Mouse (Mus musculus) spleen, adult 2 months (tissue): ENCODE data around the gene Lpar3. TPM values are rescaled to one million over a fixed set of nuclear protein-coding genes. Genes with fewer than 3 reads are reported as not detected.

ENCODE experiments used
- DNase-seq, 2 experiments: peaks; one replicate each; pipeline versions ENCODE4 v3.0.0 to v3.0.0-alpha.2; 2012 to 2021; ENCODE audit warnings: low spot score in 2 of 2, low read depth in 1 of 2
- H3K27ac ChIP-seq: fragments of 200-500 bp; 2 replicates; pipeline ENCODE4 v1.5.1; 2012; ENCODE audit warnings: low read length, inconsistent platforms; ENCODE audit not compliant: insufficient read depth
- H3K27me3 ChIP-seq: fragments of 200-500 bp; 2 replicates; pipeline ENCODE4 v1.6.1; 2012; ENCODE audit warnings: mild to moderate bottlenecking, moderate library complexity, low read length, inconsistent platforms; ENCODE audit not compliant: control insufficient read depth, insufficient read depth
- H3K36me3 ChIP-seq: fragments of 200-500 bp; 2 replicates; pipeline ENCODE4 v1.6.1; 2012; ENCODE audit warnings: mild to moderate bottlenecking, low read length, inconsistent platforms; ENCODE audit not compliant: control insufficient read depth, insufficient read depth
- H3K4me1 ChIP-seq: fragments of 200-500 bp; 2 replicates; pipeline ENCODE4 v1.6.1; 2011; ENCODE audit warnings: inconsistent platforms; ENCODE audit not compliant: control insufficient read depth, insufficient read depth, insufficient read length
- H3K4me3 ChIP-seq: fragments of 200-500 bp; 2 replicates; pipeline ENCODE4 v1.5.1; 2011; ENCODE audit warnings: mild to moderate bottlenecking, inconsistent platforms; ENCODE audit not compliant: insufficient read depth, insufficient read length; ENCODE audit errors: extremely low read depth
- CTCF ChIP-seq: fragments of 200-500 bp; IDR thresholded peaks from 2 replicates; pipeline ENCODE4 v1.5.1; 2011; ENCODE audit warnings: mild to moderate bottlenecking, inconsistent platforms; ENCODE audit not compliant: insufficient read depth, insufficient read length, insufficient replicate concordance; ENCODE audit errors: extremely low read depth
- POLR2A ChIP-seq: fragments of 200-500 bp; IDR thresholded peaks from 2 replicates; pipeline ENCODE4 v1.6.1; 2011; ENCODE audit warnings: low read depth, low read length, inconsistent platforms
- WGBS: fragments of 180-500 bp; shearing (Covaris S2); methylation state at CpG from one replicate; pipeline ENCODE4 v1.1.7; 2018; 5-methylcytosine and 5-hydroxymethylcytosine counted together
- polyA plus RNA-seq: library from polyadenylated mRNA; depleted of rRNA; stranded (reverse); fragments of >200 nt; gene quantifications from 2 replicates; pipeline ENCODE4 v1.2.3, GENCODE M21; 2012

Lpar3 gene
- polyA plus RNA-seq, 1 experiment: 0.57 TPM

- no peak for TF ChIP-seq POLR2A
- no peak for TF ChIP-seq CTCF
Measured at GRCm38 (mm10) chr3:146316293-146316692, 95.5 kb downstream of the Lpar3 start.

GRCm38 (mm10) chr3:146317366-146317765 is 96.6 kb downstream of the Lpar3 start:
- Histone ChIP-seq H3K27me3 (no peaks in the 10 kb centered on the region), H3K4me3 (no peak overlapping the region), H3K4me1 (no peaks in the 10 kb centered on the region), H3K36me3 (no peaks in the 10 kb centered on the region), H3K27ac (no peak overlapping the region)
- DNase-seq: no peak
- TF ChIP-seq CTCF: no peak
- TF ChIP-seq POLR2A: no peak
- WGBS: 89% methylated on average over 7 of the region's 7 CpGs

More at GRCm38 (mm10) chr3:146316293-146316692, 95.5 kb downstream of the Lpar3 start:
- DNase-seq: no peak
- Histone ChIP-seq H3K27ac (no peak overlapping the region), H3K27me3 (no peaks in the 10 kb centered on the region), H3K36me3 (no peaks in the 10 kb centered on the region), H3K4me3 (no peak overlapping the region), H3K4me1 (no peaks in the 10 kb centered on the region)
- 84% methylated on average over 8 of the region's 8 CpGs for WGBS

GRCm38 (mm10) chr3:146317911-146318310 is 97.1 kb downstream of the Lpar3 start:
- Histone ChIP-seq H3K4me1 (no peaks in the 10 kb centered on the region), H3K27me3 (no peaks in the 10 kb centered on the region), H3K4me3 (no peak overlapping the region), H3K27ac (no peak overlapping the region), H3K36me3 (no peaks in the 10 kb centered on the region)
- 89% methylated on average over 12 of the region's 12 CpGs for WGBS
- no peak for DNase-seq
- TF ChIP-seq CTCF (no peak), POLR2A (no peak)

GRCm38 (mm10) chr3:146318520-146318938 is 97.8 kb downstream of the Lpar3 start:
- 85% methylated on average over 16 of the region's 16 CpGs for WGBS

GRCm38 (mm10) chr3:146318987-146319386 is 98.2 kb downstream of the Lpar3 start:
- no peak overlapping the region for H3K4me3 ChIP-seq
- no peaks in the 10 kb centered on the region for H3K27me3 ChIP-seq
- no peaks in the 10 kb centered on the region for H3K36me3 ChIP-seq
- H3K4me1 ChIP-seq: no peaks in the 10 kb centered on the region
- no peak for TF ChIP-seq CTCF
- no peak for TF ChIP-seq POLR2A
- H3K27ac ChIP-seq: no peak overlapping the region
- WGBS: 78% methylated on average over 13 of the region's 13 CpGs
- DNase-seq: no peak

More at GRCm38 (mm10) chr3:146318520-146318938, 97.8 kb downstream of the Lpar3 start:
- H3K36me3 ChIP-seq: no peaks in the 10 kb centered on the region
- H3K27me3 ChIP-seq: no peaks in the 10 kb centered on the region
- no peak for DNase-seq
- H3K4me3 ChIP-seq: no peak overlapping the region
- TF ChIP-seq POLR2A (no peak), CTCF (no peak)
- H3K4me1 ChIP-seq: no peaks in the 10 kb centered on the region
- no peak overlapping the region for H3K27ac ChIP-seq

GRCm38 (mm10) chr3:146319503-146319902 is 98.7 kb downstream of the Lpar3 start:
- WGBS: 85% methylated on average over 14 of the region's 14 CpGs
- no peak for TF ChIP-seq CTCF
- no peak for TF ChIP-seq POLR2A
- no peak overlapping the region for H3K4me3 ChIP-seq

GRCm38 (mm10) chr3:146324949-146325348 is 104.2 kb downstream of the Lpar3 start:
- no peaks in the 10 kb centered on the region for H3K36me3 ChIP-seq
- WGBS: 81% methylated on average over 8 of the region's 8 CpGs
- no peaks in the 10 kb centered on the region for H3K27me3 ChIP-seq
- TF ChIP-seq POLR2A: no peak
- no peak overlapping the region for H3K4me3 ChIP-seq
- H3K4me1 ChIP-seq: no peaks in the 10 kb centered on the region
- no peak for DNase-seq
- H3K27ac ChIP-seq: no peak overlapping the region

More at GRCm38 (mm10) chr3:146319503-146319902, 98.7 kb downstream of the Lpar3 start:
- Histone ChIP-seq H3K27ac (no peak overlapping the region), H3K27me3 (no peaks in the 10 kb centered on the region), H3K36me3 (no peaks in the 10 kb centered on the region), H3K4me1 (no peaks in the 10 kb centered on the region)
- no peak for DNase-seq

GRCm38 (mm10) chr3:146326743-146327536 is 106.2 kb downstream of the Lpar3 start:
- no peaks in the 10 kb centered on the region for H3K4me1 ChIP-seq
- WGBS: 28% methylated on average over 16 of the region's 17 CpGs
- H3K4me3 ChIP-seq: no peak overlapping the region
- TF ChIP-seq POLR2A (no peak), CTCF (no peak)
- H3K27me3 ChIP-seq: no peaks in the 10 kb centered on the region
- DNase-seq: no peak
- H3K36me3 ChIP-seq: no peaks in the 10 kb centered on the region
- no peak overlapping the region for H3K27ac ChIP-seq
